Mouse (Mus musculus): Measurements from ENCODE around the gene Rcor1. TPM values are rescaled to one million over a fixed set of nuclear protein-coding genes. Genes with fewer than 3 reads are reported as not detected.
A peak's percentile ranks its signal among the peaks of the same experiment; 100 is the strongest.

Gene Rcor1
- total RNA-seq, 2 experiments from 2014 or later, result 27.1 to 27.2 TPM

GRCm38 (mm10) chr12:111021138-111021537 is 18.0 kb upstream of the Rcor1 start:
- DNase-seq (ENCODE audit: low spot score in 2 of 2), result peak in 1 of 2 experiments; percentile 30

GRCm38 (mm10) chr12:111021577-111021976 is 17.6 kb upstream of the Rcor1 start:
- no peak for DNase-seq (ENCODE audit: low spot score in 2 of 2)

GRCm38 (mm10) chr12:111028176-111029167 is 10.7 kb upstream of the Rcor1 start:
- no peak for DNase-seq (ENCODE audit: low spot score in 2 of 2)

- DNase-seq (ENCODE audit: low spot score in 2 of 2), result no peak
Measured at GRCm38 (mm10) chr12:111029291-111029890, 9.8 kb upstream of the Rcor1 start.

- DNase-seq (ENCODE audit: low spot score in 2 of 2), result no peak
Measured at GRCm38 (mm10) chr12:111032839-111033238, 6.3 kb upstream of the Rcor1 start.

GRCm38 (mm10) chr12:111035182-111035824 is 3.8 kb upstream of the Rcor1 start:
- no peak for DNase-seq (ENCODE audit: low spot score in 2 of 2)

GRCm38 (mm10) chr12:111036198-111036775 is 2.9 kb upstream of the Rcor1 start:
- DNase-seq (ENCODE audit: low spot score in 2 of 2), result no peak

- DNase-seq (ENCODE audit: low spot score in 2 of 2), result no peak
Measured at GRCm38 (mm10) chr12:111037241-111038180, 1.6 kb upstream of the Rcor1 start.

- peak; percentile 39 to 77 for DNase-seq (ENCODE audit: low spot score in 2 of 2)
Measured at GRCm38 (mm10) chr12:111038231-111038975, 748 bp upstream of the Rcor1 start.

- peak; percentile 34 to 51 for DNase-seq (ENCODE audit: low spot score in 2 of 2)
Measured at GRCm38 (mm10) chr12:111039771-111040530, 800 bp downstream of the Rcor1 start.

GRCm38 (mm10) chr12:111040531-111040860 is 1.3 kb downstream of the Rcor1 start:
- no peak for DNase-seq (ENCODE audit: low spot score in 2 of 2)

- DNase-seq (ENCODE audit: low spot score in 2 of 2), result peak in 1 of 2 experiments; percentile 33
Measured at GRCm38 (mm10) chr12:111041196-111041595, 2.0 kb downstream of the Rcor1 start.

GRCm38 (mm10) chr12:111042365-111042764 is 3.2 kb downstream of the Rcor1 start:
- no peak for DNase-seq (ENCODE audit: low spot score in 2 of 2)

- DNase-seq (ENCODE audit: low spot score in 2 of 2), result no peak
Measured at GRCm38 (mm10) chr12:111044880-111045279, 5.7 kb downstream of the Rcor1 start.

GRCm38 (mm10) chr12:111046866-111047265 is 7.7 kb downstream of the Rcor1 start:
- no peak for DNase-seq (ENCODE audit: low spot score in 2 of 2)

- no peak for DNase-seq (ENCODE audit: low spot score in 2 of 2)
Measured at GRCm38 (mm10) chr12:111048201-111048600, 9.1 kb downstream of the Rcor1 start.

- no peak for DNase-seq (ENCODE audit: low spot score in 2 of 2)
Measured at GRCm38 (mm10) chr12:111050256-111050655, 11.1 kb downstream of the Rcor1 start.

- no peak for DNase-seq (ENCODE audit: low spot score in 2 of 2)
Measured at GRCm38 (mm10) chr12:111063361-111063760, 24.2 kb downstream of the Rcor1 start.

GRCm38 (mm10) chr12:111064220-111064619 is 25.1 kb downstream of the Rcor1 start:
- DNase-seq (ENCODE audit: low spot score in 2 of 2), result no peak
